Mouse (Mus musculus): Measurements from ENCODE around the gene Ttc4.

DNA sequence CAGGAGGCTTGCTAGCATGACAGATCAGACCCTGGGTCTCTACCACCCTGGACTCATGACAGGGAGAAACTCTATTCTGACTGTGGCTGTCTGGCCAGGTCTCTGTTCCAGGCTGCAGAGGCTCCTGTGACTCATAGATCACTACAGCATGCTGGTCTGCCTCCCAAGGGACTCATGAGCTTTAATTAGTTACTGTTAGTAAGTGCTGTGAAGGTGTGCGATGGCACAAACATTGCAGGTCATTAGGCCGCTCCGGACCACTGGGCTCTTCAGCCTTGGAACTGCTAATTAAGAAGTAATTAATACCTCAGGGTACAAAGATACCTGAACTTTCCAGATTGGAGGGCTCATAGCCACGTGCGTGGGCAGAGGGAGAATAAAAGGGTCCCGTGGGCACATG lies 31.6 kb downstream of the Ttc4 start:
- no peak for TF ChIP-seq MXI1 (IDR thresholded peaks at IDR 0.05; ENCODE audit: low read depth, low read length)
- no peak for TF ChIP-seq MAZ (IDR thresholded peaks at IDR 0.05; ENCODE audit: low read depth, low read length)
- no peak for TF ChIP-seq POLR2A (IDR thresholded peaks at IDR 0.05; ENCODE audit: control insufficient read depth in 1 of 2, insufficient read depth in 1 of 2, low read depth in 1 of 2, low read length in 2 of 2, poor library complexity in 1 of 2)
- no peak for TF ChIP-seq MYC (IDR thresholded peaks at IDR 0.05; ENCODE audit: low read depth, low read length)
- no peak for TF ChIP-seq JUND (IDR thresholded peaks at IDR 0.05; ENCODE audit: low read depth, low read length)
- no peak for TF ChIP-seq EP300 (IDR thresholded peaks at IDR 0.05; ENCODE audit: low read depth in 1 of 2, low read length in 2 of 2)
- TF ChIP-seq ZMIZ1 (IDR thresholded peaks at IDR 0.05; ENCODE audit: low read depth, low read length) = no peak
- TF ChIP-seq CTCF (IDR thresholded peaks at IDR 0.05 in 2 of 3, conservative IDR thresholded peaks at IDR 0.05 in 1 of 3; ENCODE audit: control insufficient read depth in 1 of 3, insufficient read depth in 1 of 3, low read depth in 2 of 3, low read length in 3 of 3, poor library complexity in 1 of 3, severe bottlenecking in 1 of 3) = no peak
